Mouse (Mus musculus) kidney, embryonic 15.5 days (tissue): ENCODE data around the gene Ctdnep1. TPM values are rescaled to one million over a fixed set of nuclear protein-coding genes. Genes with fewer than 3 reads are reported as not detected.

Source experiments
- ATAC-seq: fragments of 200-750 bp; cut with Nextera tagmentation; replicated peaks from 2 replicates; pipeline ENCODE4 v1.8.0; 2017; ENCODE audit warnings: moderate TSS enrichment; ENCODE audit not compliant: low FRiP score
- H3K27ac ChIP-seq: fragments of 300-500 bp; sonication (generic); 2 replicates; pipeline ENCODE4 v1.5.1; 2015; ENCODE audit warnings: mild to moderate bottlenecking, inconsistent platforms
- H3K27me3 ChIP-seq: fragments of 300-500 bp; sonication (generic); 2 replicates; pipeline ENCODE4 v1.6.1; 2015; ENCODE audit warnings: inconsistent platforms
- H3K36me3 ChIP-seq: fragments of 300-500 bp; sonication (generic); 2 replicates; pipeline ENCODE4 v1.6.1; 2015; ENCODE audit warnings: inconsistent platforms
- H3K4me1 ChIP-seq: fragments of 300-500 bp; sonication (generic); 2 replicates; pipeline ENCODE4 v1.6.1; 2015; ENCODE audit warnings: inconsistent platforms
- H3K4me2 ChIP-seq: fragments of 300-500 bp; sonication (generic); 2 replicates; pipeline ENCODE4 v1.6.1; 2015; ENCODE audit warnings: moderate library complexity, mild to moderate bottlenecking, inconsistent platforms
- H3K4me3 ChIP-seq: fragments of 300-500 bp; sonication (generic); replicated peaks from 2 replicates; pipeline ENCODE4 v1.5.1; 2015; ENCODE audit warnings: mild to moderate bottlenecking, inconsistent platforms
- H3K9ac ChIP-seq: fragments of 300-500 bp; sonication (generic); 2 replicates; pipeline ENCODE4 v1.6.1; 2015; ENCODE audit warnings: mild to moderate bottlenecking, inconsistent platforms
- H3K9me3 ChIP-seq: fragments of 300-500 bp; sonication (generic); replicated peaks from 2 replicates; pipeline ENCODE4 v1.6.1; 2016; ENCODE audit warnings: inconsistent platforms
- WGBS: fragments of 180-500 bp; shearing (Covaris S2); methylation state at CpG from one replicate; pipeline ENCODE4 v1.1.7; 2015; ENCODE audit warnings: mixed read lengths; 5-methylcytosine and 5-hydroxymethylcytosine counted together
- polyA plus RNA-seq: library from polyadenylated mRNA; unstranded; fragments of >200 nt; fragmentation: Nextera tagmentation; extraction: Ambion mirVana; gene quantifications from 2 replicates; pipeline ENCODE4 v1.2.1, GENCODE M21; 2015

Ctdnep1 gene
- polyA plus RNA-seq, 1 experiment from 2014 or later, result 31.7 TPM

DNA sequence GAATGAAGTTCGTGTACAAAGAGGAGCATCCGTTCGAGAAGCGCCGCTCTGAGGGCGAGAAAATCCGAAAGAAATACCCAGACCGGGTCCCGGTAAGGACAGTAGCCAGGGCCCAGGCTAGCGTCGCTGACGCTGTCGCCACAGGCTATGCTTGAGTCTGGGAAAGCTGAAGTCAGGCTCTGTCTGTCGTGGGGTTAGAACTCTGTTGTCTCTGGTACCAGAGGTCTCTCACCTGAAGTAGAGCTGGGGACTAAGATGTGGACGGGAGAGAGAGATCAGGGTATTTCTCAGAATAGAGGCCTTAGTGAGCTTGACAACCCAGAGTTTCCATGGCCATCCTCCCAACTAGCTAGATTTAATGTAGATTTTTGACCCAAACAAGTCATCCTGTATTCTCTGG is 10.8 kb downstream of the Ctdnep1 start:
- WGBS, result under 1% methylated on average over 15 of the region's 15 CpGs
- H3K4me3 ChIP-seq, result peak overlapping the region; percentile 59
- peak overlapping the region; percentile 64 for H3K9ac ChIP-seq
- H3K27ac ChIP-seq, result peak overlapping the region; percentile 95
- ATAC-seq, result 0 out of 2 replicates have a peak, but pooled peaks have one; percentile 3
- no peaks in the 10 kb centered on the region for H3K27me3 ChIP-seq
- peaks cover 57% of the 10 kb centered on the region for H3K36me3 ChIP-seq
- peaks cover 24% of the 10 kb centered on the region for H3K4me1 ChIP-seq
- H3K4me2 ChIP-seq, result peak overlapping the region; percentile 66
- no peaks in the 10 kb centered on the region for H3K9me3 ChIP-seq

DNA sequence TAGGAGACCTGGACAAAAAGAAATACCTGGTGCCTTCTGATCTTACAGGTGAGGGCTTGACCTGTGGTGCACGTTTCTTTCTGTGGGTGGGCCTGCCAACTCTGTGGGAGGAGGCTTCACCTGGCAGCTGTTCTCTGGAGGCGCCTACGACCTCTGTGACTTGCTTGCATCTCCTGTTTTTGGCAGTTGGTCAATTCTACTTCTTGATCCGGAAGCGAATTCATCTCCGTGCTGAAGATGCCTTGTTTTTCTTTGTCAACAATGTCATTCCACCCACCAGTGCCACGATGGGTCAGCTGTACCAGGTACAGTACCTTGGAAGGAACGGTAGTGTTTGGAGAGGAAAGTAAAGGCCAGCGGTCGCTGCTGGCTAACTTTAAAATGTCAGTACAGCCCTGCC is 11.4 kb downstream of the Ctdnep1 start:
- H3K27me3 ChIP-seq, result no peaks in the 10 kb centered on the region
- H3K9ac ChIP-seq, result peak overlapping the region; percentile 64
- H3K36me3 ChIP-seq, result peaks cover 50% of the 10 kb centered on the region
- no peak for ATAC-seq
- peak overlapping the region; percentile 66 for H3K4me2 ChIP-seq
- no peaks in the 10 kb centered on the region for H3K9me3 ChIP-seq
- peak overlapping the region; percentile 59 for H3K4me3 ChIP-seq
- H3K4me1 ChIP-seq, result peaks cover 26% of the 10 kb centered on the region
- WGBS, result 77% methylated on average over 10 of the region's 10 CpGs
- no peak overlapping the region for H3K27ac ChIP-seq

DNA sequence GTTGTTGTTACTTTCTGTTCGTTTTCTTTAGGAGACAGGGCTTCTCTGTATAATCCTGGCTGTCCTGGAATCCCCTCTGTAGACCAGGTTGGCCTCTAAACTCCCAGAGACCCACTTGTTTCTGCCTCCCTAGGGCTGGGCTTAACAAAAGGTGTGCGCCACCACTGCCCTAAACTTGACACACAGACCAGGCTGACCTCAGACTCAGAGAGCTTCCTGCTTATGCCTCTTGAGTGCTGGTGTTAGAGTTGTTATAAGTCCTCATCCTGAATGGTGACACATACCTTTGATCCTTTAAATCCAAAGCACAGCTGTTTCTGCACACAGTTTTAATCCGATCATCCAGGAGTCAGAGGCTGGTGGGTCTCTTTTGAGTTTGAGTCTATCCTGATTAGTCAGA is 12.0 kb downstream of the Ctdnep1 start:
- H3K9me3 ChIP-seq, result no peaks in the 10 kb centered on the region
- peak overlapping the region; percentile 66 for H3K4me2 ChIP-seq
- WGBS, result 86% methylated on average over 3 of the region's 3 CpGs
- H3K9ac ChIP-seq, result peak overlapping the region; percentile 64; the same call in 1 of the 2 replicates
- H3K36me3 ChIP-seq, result peaks cover 48% of the 10 kb centered on the region
- peak overlapping the region; percentile 59 for H3K4me3 ChIP-seq
- ATAC-seq, result no peak
- peaks cover 31% of the 10 kb centered on the region for H3K4me1 ChIP-seq
- H3K27me3 ChIP-seq, result no peaks in the 10 kb centered on the region
- H3K27ac ChIP-seq, result no peak overlapping the region

DNA sequence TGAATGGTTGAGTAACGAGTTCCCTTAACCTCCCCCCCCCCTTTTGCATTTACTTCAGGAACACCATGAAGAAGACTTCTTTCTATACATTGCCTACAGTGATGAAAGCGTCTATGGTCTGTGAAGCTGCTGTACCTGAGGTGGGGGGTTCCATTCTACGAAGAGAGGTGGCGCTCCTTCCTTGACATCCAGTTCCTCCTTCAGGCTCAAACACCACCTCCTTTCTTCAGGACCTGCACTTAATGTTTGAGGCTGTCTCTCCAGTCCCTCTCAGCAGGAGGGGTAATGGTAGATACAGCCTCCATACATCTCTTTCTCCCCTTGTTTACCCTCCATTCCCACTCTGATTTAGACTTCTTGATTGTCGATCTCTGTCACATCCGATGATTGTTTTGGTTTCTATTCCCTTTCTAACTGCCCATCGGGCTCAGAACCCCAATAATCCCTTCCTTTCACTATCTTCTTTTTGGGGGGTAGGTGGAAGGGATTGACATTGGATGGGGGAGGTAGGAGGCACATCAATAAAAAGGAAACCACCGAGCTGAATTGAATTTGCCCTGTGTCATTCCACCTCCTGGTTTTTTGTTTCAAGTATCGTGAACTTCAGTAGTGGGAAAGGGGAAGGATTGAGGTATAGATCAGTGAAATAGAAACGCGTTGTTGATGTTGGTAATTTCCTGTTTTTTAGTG is 13.6 kb downstream of the Ctdnep1 start:
- Histone ChIP-seq H3K4me2 (peak overlapping the region; percentile 59; the same call in 1 of the 2 replicates), H3K27me3 (no peaks in the 10 kb centered on the region), H3K9ac (no peak overlapping the region), H3K9me3 (no peaks in the 10 kb centered on the region), H3K27ac (no peak overlapping the region), H3K4me3 (peak overlapping the region; percentile 1; the same call in 1 of the 2 replicates), H3K4me1 (peaks cover 46% of the 10 kb centered on the region), H3K36me3 (peaks cover 48% of the 10 kb centered on the region)
- ATAC-seq, result no peak
- 83% methylated on average over 11 of the region's 11 CpGs for WGBS

DNA sequence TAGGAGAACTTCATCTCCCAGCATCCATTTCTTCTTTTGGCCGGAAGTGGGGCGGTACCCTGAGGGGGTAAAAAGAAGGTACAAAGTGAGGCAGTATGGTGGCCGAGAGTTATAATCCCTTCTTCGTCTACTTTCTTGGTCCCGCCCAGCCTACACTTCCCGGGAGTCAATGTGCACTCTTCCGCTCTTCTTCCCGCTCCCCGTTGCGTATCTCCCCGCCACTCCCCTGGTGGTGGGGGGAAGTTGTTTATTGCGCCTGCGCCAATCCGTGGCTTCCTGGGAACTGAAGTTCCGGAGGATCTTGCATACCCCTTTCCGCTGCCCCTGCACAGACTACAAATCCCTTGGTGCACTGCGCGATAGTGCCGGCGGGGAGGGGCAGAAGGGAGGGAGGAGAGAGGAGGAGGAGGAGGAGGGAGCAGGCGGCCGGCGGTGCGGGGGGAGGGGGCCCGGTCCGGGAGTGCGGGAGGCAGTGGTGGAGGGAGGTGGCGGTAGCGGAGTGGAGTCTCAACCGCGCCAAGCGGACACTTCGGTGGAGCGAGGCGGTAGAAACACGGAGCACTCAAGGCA is 14.5 kb downstream of the Ctdnep1 start, which contains the start of gene Phf23:
Gene Phf23 (plus strand): TSS at position 387 of the 570 bp plus-strand sequence.
- Histone ChIP-seq H3K27me3 (no peaks in the 10 kb centered on the region), H3K9me3 (no peaks in the 10 kb centered on the region), H3K9ac (peak within 1 kb of the TSS; percentile 95), H3K4me3 (peak within 1 kb of the TSS; percentile 85), H3K4me2 (peak within 1 kb of the TSS; percentile 59), H3K4me1 (peaks cover 46% of the 10 kb centered on the region), H3K36me3 (peaks cover 45% of the 10 kb centered on the region), H3K27ac (peak within 1 kb of the TSS; percentile 99)
- ATAC-seq, result peak; percentile 81
- WGBS, result under 1% methylated on average over 36 of the region's 36 CpGs

DNA sequence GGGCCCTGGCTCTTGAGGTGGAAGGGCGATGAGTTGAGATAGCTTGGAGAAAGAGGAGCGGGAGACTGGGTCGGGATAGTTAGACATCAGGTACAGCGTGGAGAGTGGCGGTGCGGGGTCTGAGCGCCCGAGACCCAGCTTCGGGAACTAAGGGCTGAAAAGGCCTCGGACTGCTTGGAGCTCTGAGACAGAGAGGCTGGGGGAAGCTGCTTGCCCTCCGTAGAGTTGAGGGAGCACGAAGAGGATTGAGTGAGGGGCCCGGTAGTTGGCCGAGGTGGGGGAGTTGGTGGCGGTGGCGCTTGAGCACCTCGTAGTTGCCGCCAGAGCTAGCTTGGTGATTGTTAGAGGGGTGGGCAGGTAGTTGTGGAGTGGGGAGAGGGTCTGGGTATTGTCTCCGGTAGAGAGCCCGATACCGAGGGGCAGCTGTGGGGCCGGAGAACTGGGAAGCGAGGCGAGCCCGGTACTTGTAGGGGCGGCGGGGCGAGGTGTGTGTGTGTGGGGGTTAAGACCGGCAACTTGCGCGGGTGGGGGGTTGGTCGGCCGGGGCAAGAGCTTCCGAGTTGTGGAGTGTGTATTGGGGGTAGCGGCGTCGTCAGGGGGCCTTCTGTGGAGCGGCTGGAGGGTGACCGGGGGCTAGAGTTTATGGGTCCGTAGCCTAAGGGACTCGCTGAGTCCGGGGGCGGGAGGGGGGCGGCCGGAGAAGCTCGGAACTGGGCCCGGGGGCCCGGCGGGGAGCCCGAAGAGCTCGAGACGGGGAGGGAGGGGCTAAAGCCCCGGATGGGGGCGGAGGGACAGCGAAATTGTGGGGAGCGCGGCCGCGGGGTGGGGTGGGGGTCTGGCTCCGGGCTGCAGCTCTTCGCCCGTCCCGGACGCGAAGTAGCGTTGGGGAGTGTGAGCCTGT is 15.5 kb downstream of the Ctdnep1 start:
- WGBS, result under 1% methylated on average over 65 of the region's 66 CpGs
- Histone ChIP-seq H3K4me1 (peaks cover 47% of the 10 kb centered on the region), H3K9me3 (no peaks in the 10 kb centered on the region)

DNA sequence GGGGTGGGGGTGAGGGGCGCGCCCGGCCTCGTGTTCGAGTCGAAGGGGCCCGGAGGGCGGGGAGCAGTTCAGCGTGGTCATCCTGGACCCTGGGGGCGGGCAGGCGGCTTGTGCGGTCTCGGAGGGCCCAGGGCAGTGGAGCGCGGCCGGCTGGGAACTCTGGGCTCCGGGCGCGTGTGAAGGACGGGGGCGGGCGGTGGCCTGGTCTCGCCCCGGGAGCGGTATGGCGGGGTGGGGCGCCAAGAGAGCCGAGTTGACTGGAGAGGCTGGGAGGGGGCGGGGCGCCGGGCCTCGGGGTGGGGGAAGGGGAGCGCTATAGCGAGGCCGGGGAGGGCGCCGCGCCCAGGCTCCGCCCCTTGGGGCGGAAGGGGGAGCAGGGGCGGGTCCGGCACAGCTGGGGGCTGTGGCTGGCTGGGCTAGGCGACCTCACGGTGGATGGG is 16.1 kb downstream of the Ctdnep1 start:
- peak overlapping the region; percentile 99 for H3K27ac ChIP-seq
- peak overlapping the region; percentile 85 for H3K4me3 ChIP-seq
- H3K9ac ChIP-seq, result peak overlapping the region; percentile 95
- peaks cover 54% of the 10 kb centered on the region for H3K4me1 ChIP-seq
- peaks cover 44% of the 10 kb centered on the region for H3K36me3 ChIP-seq
- WGBS, result under 1% methylated on average over 41 of the region's 44 CpGs
- peak; percentile 72 for ATAC-seq
- H3K4me2 ChIP-seq, result peak overlapping the region; percentile 59
- no peaks in the 10 kb centered on the region for H3K9me3 ChIP-seq
- no peaks in the 10 kb centered on the region for H3K27me3 ChIP-seq

More for the DNA sequence above, 15.5 kb downstream of the Ctdnep1 start:
- peaks cover 44% of the 10 kb centered on the region for H3K36me3 ChIP-seq
- H3K4me2 ChIP-seq, result peak overlapping the region; percentile 59
- H3K4me3 ChIP-seq, result peak overlapping the region; percentile 85
- no peaks in the 10 kb centered on the region for H3K27me3 ChIP-seq
- ATAC-seq, result peak; percentile 8
- H3K27ac ChIP-seq, result peak overlapping the region; percentile 99
- peak overlapping the region; percentile 95 for H3K9ac ChIP-seq

DNA sequence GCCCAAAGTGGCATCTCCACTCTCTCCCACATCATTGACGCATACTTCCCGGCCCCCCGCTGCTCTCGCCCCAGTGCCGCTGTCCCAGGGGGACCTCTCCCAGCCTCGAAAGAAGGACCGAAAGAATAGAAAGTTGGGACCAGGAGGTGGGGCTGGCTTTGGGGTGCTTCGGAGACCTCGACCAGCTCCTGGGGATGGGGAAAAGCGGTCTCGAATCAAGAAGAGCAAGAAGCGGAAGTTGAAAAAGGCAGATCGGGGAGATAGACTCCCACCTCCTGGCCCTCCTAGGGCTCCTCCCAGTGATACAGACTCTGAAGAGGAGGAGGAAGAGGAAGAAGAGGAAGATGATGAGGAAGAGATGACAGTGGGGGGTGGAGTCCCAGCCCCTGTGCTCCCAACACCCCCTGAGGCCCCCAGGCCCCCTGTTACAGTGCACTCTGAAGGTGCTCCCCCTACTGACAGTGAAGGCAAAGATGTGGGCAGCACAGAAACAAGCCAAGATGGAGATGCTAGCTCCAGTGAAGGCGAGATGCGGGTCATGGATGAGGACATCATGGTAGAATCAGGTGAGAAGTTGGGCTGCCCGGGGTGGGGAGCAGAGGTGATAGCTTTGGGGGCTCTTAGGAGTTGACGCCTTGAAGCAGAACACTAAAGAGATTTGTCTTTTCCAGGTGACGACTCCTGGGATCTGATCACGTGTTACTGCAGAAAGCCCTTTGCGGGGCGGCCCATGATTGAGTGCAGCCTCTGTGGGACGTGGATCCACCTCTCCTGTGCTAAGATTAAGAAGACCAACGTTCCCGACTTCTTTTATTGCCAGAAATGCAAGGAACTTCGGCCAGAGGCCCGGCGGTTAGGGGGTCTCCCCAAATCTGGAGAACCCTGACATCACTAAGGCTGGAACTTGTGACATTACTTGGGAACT is 17.9 kb downstream of the Ctdnep1 start:
- no peaks in the 10 kb centered on the region for H3K27me3 ChIP-seq
- 89% methylated on average over 27 of the region's 27 CpGs for WGBS
- no peaks in the 10 kb centered on the region for H3K9me3 ChIP-seq
- H3K4me3 ChIP-seq, result no peak overlapping the region; the same call in 1 of the 2 replicates
- peaks cover 36% of the 10 kb centered on the region for H3K36me3 ChIP-seq
- H3K4me2 ChIP-seq, result no peak overlapping the region
- H3K4me1 ChIP-seq, result peaks cover 61% of the 10 kb centered on the region
- no peak for ATAC-seq
- no peak overlapping the region for H3K27ac ChIP-seq
- H3K9ac ChIP-seq, result no peak overlapping the region

DNA sequence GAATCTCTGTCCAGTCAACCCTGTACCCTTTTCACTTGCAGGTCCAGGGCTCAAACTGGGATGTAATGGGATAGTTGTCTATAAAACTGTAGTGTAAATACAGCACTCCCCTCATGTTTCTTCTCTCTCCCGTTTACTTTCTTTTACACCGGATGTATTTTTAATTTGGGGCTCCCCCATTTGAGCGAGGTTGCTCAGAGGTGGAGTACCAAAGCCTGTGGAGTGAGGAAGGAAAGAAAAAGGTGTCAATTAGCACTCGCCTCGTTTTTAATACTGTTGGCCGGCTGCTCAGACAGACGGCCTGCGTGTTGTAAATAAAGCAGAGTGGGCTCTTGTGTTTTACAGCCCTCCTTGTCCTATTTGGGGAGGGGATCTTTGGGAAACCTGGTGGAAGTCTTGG is 18.7 kb downstream of the Ctdnep1 start:
- Histone ChIP-seq H3K9me3 (no peaks in the 10 kb centered on the region), H3K36me3 (peaks cover 30% of the 10 kb centered on the region), H3K27ac (peak overlapping the region; percentile 99), H3K4me2 (peak overlapping the region; percentile 81; the same call in 1 of the 2 replicates), H3K4me1 (peaks cover 60% of the 10 kb centered on the region), H3K9ac (no peak overlapping the region), H3K27me3 (no peaks in the 10 kb centered on the region), H3K4me3 (peak overlapping the region; percentile 88; the same call in 1 of the 2 replicates)
- WGBS, result 63% methylated on average over 8 of the region's 8 CpGs
- ATAC-seq, result no peak

DNA sequence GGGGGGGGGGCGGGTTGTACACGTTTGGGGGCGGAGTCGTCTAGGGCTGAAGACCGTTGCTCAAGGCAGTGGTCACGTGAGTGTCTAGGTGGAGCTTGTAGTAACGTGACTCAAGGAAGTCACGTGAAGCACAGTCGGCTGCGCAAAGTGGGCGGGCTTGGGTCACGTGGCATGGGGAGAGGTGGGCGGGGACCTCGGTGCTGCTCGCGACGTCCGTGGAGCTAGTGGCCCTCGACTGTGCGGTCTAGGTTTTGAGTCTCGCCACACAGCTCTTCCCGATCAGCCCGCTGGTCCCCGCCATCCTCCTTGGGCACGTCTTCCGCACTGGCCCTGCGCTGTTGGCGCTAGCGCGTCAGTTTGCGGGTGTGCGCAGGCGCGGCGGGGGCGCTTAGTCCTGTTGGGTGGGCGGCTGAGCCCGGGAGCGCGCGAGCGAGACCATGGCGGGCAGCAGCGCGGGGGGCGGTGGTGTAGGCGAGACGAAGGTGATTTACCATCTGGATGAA is 19.5 kb downstream of the Ctdnep1 start, which contains the start of gene Dvl2:
Gene Dvl2 (plus strand): TSS at position 200 of the 503 bp plus-strand sequence.
- Histone ChIP-seq H3K27ac (peak within 1 kb of the TSS; percentile 99), H3K4me2 (peak within 1 kb of the TSS; percentile 81), H3K9me3 (no peaks in the 10 kb centered on the region), H3K9ac (peak within 1 kb of the TSS; percentile 88), H3K27me3 (no peaks in the 10 kb centered on the region), H3K36me3 (peaks cover 36% of the 10 kb centered on the region), H3K4me1 (peaks cover 58% of the 10 kb centered on the region), H3K4me3 (peak within 1 kb of the TSS; percentile 88)
- peak; percentile 44 for ATAC-seq
- under 1% methylated on average over 47 of the region's 48 CpGs for WGBS
